Mouse (Mus musculus) adrenal gland, adult 18-20 months (tissue): ENCODE data around the gene Ankrd60. TPM values are rescaled to one million over a fixed set of nuclear protein-coding genes. Genes with fewer than 3 reads are reported as not detected.

Experiments
- DNase-seq, 2 experiments: peaks; one replicate each; pipeline ENCODE4 v3.0.0; 2021 to 2022; ENCODE audit warnings: low spot score in 2 of 2
- long read RNA-seq, 2 experiments: library from polyadenylated mRNA; stranded (forward); transcript quantifications; one replicate each; pipeline ENCODE4 v2.0.0; 2021
- total RNA-seq, 2 experiments: library from RNA; stranded (reverse); gene quantifications; 1 replicate in 1 of 2; 2 replicates in 1 of 2; pipeline ENCODE4 v1.2.3; 2021

The Ankrd60 gene
- total RNA-seq, result not detected
- long read RNA-seq, experiment 1, result 0 reads
- long read RNA-seq, experiment 2, result 0 reads

GRCm38 (mm10) chr2:173577669-173578557 is at the start of gene Ankrd60:
TSS of gene Ankrd60 (minus strand) at chr2:173578365.
- DNase-seq, result no peak

GRCm38 (mm10) chr2:173625786-173626185 is 47.6 kb upstream of the Ankrd60 start:
- DNase-seq, result no peak

- no peak for DNase-seq
Measured at GRCm38 (mm10) chr2:173624667-173625066, 46.5 kb upstream of the Ankrd60 start.

GRCm38 (mm10) chr2:173622173-173622601 is 44.0 kb upstream of the Ankrd60 start:
- no peak for DNase-seq

GRCm38 (mm10) chr2:173620645-173621044 is 42.5 kb upstream of the Ankrd60 start:
- no peak for DNase-seq

- DNase-seq, result no peak
Measured at GRCm38 (mm10) chr2:173619132-173619531, 41.0 kb upstream of the Ankrd60 start.

- DNase-seq, result no peak
Measured at GRCm38 (mm10) chr2:173616156-173616555, 38.0 kb upstream of the Ankrd60 start.

- DNase-seq, result no peak
Measured at GRCm38 (mm10) chr2:173615378-173616081, 37.4 kb upstream of the Ankrd60 start.

GRCm38 (mm10) chr2:173608020-173608958 is 30.1 kb upstream of the Ankrd60 start:
- no peak for DNase-seq

GRCm38 (mm10) chr2:173606415-173606804 is 28.2 kb upstream of the Ankrd60 start:
- no peak for DNase-seq

GRCm38 (mm10) chr2:173605713-173606414 is 27.7 kb upstream of the Ankrd60 start:
- DNase-seq, result no peak

GRCm38 (mm10) chr2:173601861-173602260 is 23.7 kb upstream of the Ankrd60 start:
- DNase-seq, result no peak

- DNase-seq, result no peak
Measured at GRCm38 (mm10) chr2:173595374-173595781, 17.2 kb upstream of the Ankrd60 start.

GRCm38 (mm10) chr2:173594313-173595063 is 16.3 kb upstream of the Ankrd60 start:
- DNase-seq, result no peak

GRCm38 (mm10) chr2:173593841-173594240 is 15.7 kb upstream of the Ankrd60 start:
- no peak for DNase-seq

- DNase-seq, result no peak
Measured at GRCm38 (mm10) chr2:173592781-173593180, 14.6 kb upstream of the Ankrd60 start.

- DNase-seq, result no peak
Measured at GRCm38 (mm10) chr2:173587411-173587810, 9.2 kb upstream of the Ankrd60 start.

- DNase-seq, result peak; percentile 83 to 85
Measured at GRCm38 (mm10) chr2:173586118-173586968, 8.2 kb upstream of the Ankrd60 start.
